Mouse (Mus musculus): ENCODE measurements around the gene Wee2. TPM values are rescaled to one million over a fixed set of nuclear protein-coding genes. Genes with fewer than 3 reads are reported as not detected.
A peak's percentile ranks its signal among the peaks of the same experiment; 100 is the strongest.

Gene Wee2
- total RNA-seq (2014; fragmentation: Nextera tagmentation) (not detected in 2 replicates), total RNA-seq (2017) (not detected in 2 replicates)

GRCm38 (mm10) chr6:40438936-40439335 lies at the start of gene Wee2:
Gene Wee2 (plus strand): TSS chr6:40439088.
- ATAC-seq (replicated peaks; ENCODE audit: poor library complexity, severe bottlenecking): no peak

GRCm38 (mm10) chr6:40390975-40391374 lies 47.9 kb upstream of the Wee2 start:
- ATAC-seq (replicated peaks; ENCODE audit: poor library complexity, severe bottlenecking): no peak

DNA sequence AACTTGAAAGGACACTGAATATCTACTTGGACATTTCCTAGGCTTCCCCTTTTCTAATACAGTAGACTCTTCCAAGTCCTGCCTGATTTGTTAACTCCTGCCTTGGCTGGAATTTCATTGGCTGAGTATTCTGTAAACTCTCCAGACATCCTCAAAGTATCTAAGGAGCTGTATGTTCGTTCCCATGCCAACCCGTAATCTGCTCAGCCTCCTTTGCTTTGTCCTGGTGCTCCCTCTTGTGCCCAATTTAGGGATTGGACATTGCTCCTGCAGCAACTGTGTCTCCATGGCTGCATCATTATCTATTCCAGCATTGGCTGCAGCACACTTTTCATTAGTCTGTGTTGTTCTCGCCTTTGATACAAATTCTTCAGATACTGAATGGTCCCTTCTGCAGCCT lies 45.7 kb upstream of the Wee2 start:
- ATAC-seq (replicated peaks; ENCODE audit: poor library complexity, severe bottlenecking): peak; percentile 83

GRCm38 (mm10) chr6:40402031-40402430 lies 36.9 kb upstream of the Wee2 start:
- no peak for ATAC-seq (replicated peaks; ENCODE audit: poor library complexity, severe bottlenecking)

DNA sequence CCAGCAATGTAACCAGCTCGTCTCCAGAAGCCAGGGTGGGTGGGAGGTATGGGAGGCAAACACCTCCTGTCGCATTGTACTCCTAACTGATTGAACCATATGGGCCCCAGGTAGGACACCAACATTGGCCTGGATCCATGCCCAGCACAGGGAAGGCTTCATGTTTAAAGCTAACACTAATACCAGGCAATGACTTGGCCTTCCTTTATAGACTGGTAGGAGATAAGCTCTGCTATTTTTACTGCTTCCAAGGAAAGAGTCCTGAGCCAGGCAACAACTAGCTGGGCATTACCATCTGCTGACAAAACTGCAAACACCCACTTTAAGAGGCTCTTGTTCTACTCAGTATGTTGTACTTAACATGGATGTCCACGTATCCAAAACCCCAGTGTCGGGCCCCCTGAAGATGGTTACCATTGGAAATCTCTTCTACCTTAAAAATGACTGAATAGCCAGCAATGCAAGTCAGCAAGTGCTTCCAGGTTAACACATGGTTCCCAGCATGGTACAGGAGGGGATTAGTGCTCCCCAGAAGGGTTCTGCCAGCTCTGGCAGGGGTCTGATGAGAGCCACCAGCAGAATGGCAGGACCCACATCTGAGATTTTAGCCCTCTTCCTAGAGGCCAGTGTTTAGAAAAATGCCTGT lies 35.1 kb upstream of the Wee2 start:
- no peak for ATAC-seq (replicated peaks; ENCODE audit: poor library complexity, severe bottlenecking)

DNA sequence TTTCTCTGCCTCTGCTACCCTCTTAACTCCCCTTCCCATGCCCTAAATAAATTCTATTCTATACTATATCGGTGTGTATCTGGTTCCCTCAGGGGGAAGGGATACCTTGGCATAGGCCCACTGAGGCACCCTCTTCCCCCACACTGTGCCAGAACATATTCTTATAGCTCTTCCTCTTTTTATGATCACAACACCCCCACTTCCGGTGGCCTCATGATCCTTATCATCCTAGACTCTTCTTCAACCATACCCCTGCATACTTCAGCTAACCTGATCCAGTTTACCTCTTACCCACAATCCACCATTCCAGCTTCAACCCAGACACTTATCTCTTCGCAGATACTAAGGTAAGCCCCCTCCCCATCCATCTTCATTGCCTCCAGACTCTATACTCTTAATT lies 27.8 kb upstream of the Wee2 start:
- ATAC-seq (replicated peaks; ENCODE audit: poor library complexity, severe bottlenecking): 0 out of 2 replicates have a peak, but pooled peaks have one; percentile 35

DNA sequence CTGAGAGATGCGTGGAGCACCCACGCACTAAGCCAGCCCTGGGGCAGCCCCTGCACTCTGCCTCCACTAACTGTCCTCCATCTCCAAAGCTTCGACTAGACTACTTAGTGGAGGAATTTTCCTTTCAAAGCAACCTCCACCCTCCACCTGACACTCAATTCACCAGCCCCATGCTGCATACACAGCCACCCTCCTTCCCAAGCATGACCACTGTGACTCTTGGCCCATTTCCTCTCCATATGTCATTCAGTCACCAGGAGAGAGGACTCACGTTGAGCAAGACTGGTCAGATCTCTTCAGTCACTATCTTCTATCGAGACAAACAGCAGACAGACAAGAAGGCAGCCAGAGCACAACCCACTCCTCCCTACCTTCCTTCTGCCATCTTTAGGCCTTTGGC lies 25.8 kb upstream of the Wee2 start:
- ATAC-seq (replicated peaks; ENCODE audit: poor library complexity, severe bottlenecking): no peak; the same call in 1 of the 2 replicates

DNA sequence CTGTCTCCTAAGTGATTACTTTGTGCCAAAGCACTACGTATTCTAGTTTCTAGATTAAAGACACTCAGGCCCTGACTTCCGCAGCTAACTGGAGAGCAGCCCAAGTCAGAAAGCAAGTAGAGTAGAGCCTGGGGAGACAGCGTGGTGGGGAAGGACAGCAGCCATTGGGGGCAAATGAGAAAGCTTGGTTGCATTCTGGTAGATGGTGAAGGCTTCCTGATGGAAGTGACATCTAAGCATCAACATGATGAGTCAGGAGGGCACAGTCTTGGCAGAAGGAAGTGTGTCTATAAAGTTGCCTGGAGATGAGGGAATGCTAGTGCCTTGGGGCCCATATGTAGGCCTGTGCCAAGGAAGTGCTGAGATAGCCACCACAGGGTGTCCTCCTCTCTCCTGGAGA lies 25.3 kb upstream of the Wee2 start:
- ATAC-seq (replicated peaks; ENCODE audit: poor library complexity, severe bottlenecking): no peak

- ATAC-seq (replicated peaks; ENCODE audit: poor library complexity, severe bottlenecking): no peak
Observed at GRCm38 (mm10) chr6:40415799-40416198, 23.1 kb upstream of the Wee2 start.

DNA sequence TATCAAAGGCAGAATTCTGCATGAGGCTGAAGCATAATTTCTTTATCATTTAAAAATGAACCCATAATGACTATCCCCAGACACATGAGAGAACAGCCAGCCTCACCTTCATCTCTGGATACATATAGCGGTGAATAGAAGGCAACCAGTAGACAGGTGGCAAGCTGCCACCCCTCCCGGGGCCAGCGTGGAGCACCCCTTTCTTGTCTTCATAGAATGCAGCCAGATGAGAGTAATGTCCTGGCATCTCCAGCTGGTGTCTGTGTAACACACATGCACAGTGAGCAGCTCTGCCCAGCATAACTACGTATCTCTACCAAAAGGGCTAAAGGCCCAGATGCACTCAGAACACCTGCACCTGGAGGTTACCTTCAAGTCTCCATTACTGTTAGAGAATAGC lies 20.5 kb upstream of the Wee2 start:
- ATAC-seq (replicated peaks; ENCODE audit: poor library complexity, severe bottlenecking): no peak

DNA sequence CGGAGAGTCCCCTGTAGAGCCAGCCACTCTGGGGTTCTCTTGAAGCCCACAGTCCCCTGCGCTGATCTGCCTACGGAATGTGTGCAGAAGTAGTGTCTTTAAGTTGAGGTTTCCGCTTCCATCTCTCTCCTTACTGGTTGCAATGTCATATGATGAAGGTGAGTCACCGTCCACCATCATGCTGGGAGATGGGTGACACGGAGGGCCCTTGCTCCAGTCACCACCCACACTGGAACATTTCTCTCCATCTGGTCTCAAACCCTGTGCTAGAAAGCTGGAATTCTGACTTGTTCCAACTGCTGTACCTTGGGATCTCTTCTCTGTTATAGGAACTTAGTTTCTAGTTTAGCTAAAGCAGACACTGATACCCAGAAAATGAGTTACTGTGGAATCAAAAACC lies 17.8 kb upstream of the Wee2 start:
- ATAC-seq (replicated peaks; ENCODE audit: poor library complexity, severe bottlenecking): no peak

DNA sequence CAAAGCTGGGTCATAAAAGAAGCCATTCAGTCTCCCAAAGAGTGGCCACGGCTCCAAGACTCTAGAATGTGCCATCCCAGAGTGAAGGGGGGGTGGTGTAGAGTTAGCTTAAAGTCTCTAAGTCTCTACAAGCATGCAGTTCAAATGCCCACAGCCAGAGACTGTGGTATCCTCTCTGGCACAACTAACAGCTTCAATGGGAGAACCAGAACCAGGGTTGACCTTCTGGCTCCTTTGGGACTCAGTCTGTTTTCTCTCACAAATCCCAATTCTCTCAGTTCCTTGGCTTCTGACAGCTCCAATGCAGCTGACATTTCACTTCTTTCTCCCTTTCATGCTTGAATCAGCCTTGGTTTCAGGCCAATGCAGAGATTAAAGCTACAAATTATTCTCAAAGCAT lies 15.9 kb upstream of the Wee2 start:
- no peak for ATAC-seq (replicated peaks; ENCODE audit: poor library complexity, severe bottlenecking)

- peak; percentile 90 for ATAC-seq (replicated peaks; ENCODE audit: poor library complexity, severe bottlenecking)
Observed at GRCm38 (mm10) chr6:40423774-40424173, 15.1 kb upstream of the Wee2 start.

- ATAC-seq (replicated peaks; ENCODE audit: poor library complexity, severe bottlenecking): no peak
Observed at GRCm38 (mm10) chr6:40427441-40427840, 11.4 kb upstream of the Wee2 start.

- no peak for ATAC-seq (replicated peaks; ENCODE audit: poor library complexity, severe bottlenecking)
Observed at GRCm38 (mm10) chr6:40428696-40429095, 10.2 kb upstream of the Wee2 start.

DNA sequence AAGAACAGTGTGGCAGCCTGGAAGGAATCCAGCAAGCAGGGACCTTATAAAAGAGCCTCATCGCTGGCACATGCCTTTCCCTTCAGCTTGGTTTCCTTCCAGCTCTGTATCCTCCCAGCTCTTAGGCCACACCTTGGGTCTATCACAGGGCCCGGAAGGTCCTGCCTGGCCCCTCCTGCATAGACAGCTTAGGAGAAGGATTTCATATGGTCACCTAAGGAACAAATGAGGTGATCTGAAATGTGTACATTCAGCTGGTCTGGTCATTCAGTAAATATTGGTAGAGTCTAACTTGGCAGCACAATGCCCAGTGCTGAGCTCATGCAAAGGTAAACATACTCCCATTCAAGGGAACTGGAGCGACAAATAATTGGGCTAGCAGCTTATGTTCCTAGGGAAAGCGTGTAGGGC lies 9.4 kb upstream of the Wee2 start:
- ATAC-seq (replicated peaks; ENCODE audit: poor library complexity, severe bottlenecking): no peak

DNA sequence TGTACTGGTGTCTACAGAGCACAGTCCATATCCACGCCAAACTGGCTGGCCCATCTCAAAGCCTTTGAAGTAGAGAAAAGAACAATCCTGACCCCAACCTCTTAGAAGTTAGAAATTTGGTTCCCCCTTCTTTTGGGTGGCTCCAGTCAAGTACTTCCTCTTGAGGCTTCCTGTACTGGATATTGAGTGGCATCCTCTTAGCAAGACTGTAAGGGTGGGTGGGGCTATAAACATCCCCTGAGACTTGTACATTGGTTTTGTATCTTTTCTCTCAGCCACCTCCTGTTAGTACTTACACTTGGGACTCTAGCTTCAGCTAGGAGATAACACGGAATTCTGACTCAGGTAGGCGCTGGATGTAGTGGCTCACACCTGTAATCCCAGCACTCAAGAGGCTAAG lies 8.6 kb upstream of the Wee2 start:
- peak; percentile 81 for ATAC-seq (replicated peaks; ENCODE audit: poor library complexity, severe bottlenecking)

- no peak for ATAC-seq (replicated peaks; ENCODE audit: poor library complexity, severe bottlenecking)
Observed at GRCm38 (mm10) chr6:40430878-40431277, 8.0 kb upstream of the Wee2 start.

DNA sequence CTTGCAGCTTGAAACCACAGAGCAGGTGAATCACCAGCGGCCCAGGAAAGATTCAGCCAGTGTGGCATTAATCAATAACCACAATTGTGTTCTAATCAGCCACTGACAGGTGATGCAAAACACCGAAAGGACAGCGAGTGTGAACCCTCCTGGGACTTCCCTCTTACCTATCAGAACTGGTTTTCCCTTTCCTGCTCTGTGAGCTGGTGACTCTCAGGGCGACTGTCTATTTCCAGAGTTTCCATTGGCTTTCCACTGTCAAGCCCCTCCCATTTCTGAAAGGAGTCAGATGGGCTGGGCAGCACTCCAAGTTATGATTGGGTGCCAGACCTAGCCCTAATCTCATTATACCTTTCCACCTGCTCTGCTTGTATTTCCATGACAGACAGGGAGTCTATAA lies 7.5 kb upstream of the Wee2 start:
- no peak for ATAC-seq (replicated peaks; ENCODE audit: poor library complexity, severe bottlenecking)

GRCm38 (mm10) chr6:40431812-40432211 lies 7.1 kb upstream of the Wee2 start:
- ATAC-seq (replicated peaks; ENCODE audit: poor library complexity, severe bottlenecking): no peak

DNA sequence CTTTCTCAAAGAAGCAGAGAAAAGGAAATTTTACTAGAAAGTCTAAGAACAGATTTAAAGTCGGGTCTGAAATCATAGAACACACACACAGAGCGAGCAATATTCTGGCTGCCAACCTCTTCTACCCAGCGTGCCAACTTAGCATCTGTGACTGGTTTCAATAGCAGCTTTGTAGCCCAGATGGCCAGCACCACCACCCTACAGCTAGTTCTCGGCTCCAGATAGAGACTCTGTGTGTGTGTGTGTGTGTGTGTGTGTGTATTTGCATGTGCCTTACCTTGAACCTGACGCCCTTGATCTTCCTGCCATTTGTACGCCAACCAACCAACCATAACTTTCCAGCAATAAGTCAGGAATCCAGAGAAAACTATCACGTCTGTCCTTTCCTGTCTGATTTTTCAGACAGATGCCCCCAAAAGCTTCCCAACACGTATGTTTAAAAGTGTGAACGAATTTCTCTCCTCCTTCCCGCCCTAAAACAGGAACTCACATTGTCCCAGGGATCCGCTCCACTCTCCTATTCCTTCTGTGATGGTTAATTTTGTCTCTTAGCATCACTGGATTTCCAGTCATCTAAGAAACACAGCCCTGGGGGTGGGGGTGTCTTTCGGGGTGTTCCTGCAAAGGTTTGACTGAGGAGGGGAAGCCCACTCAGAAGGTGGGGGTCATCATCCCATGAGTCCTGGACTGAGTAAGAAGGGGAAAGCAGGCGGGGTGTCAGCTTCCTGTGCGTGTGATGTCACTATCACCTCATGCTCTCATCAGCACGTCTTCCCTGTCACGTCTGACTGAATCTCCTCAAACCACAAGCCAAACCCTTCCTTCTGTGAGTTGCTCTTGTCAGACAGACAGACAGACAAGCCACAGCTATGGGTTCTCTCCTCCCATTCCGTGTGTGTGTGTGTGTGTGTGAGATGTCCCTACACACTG lies 6.3 kb upstream of the Wee2 start:
- ATAC-seq (replicated peaks; ENCODE audit: poor library complexity, severe bottlenecking): no peak

DNA sequence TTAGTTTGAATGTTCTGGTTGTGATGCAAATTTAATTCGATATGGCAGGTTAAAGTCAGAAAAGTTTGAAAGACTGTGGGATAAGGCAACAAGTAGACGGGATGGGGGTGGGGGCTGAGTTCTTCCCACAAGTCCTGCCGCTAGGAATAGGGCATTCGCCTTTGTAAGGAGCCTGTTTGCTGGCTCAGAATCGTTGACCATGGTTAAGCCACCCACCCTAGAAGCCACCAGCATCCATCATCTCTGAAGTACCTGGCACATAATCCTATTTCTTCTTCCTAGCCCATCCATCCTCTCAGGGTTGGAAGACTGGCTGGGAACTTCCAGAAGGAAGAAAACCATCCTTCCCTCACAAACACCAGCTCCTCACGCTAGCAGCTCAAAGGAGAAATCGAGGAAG lies 4.2 kb upstream of the Wee2 start:
- ATAC-seq (replicated peaks; ENCODE audit: poor library complexity, severe bottlenecking): no peak

Data from granulocyte monocyte progenitor cell, adult 5-6 weeks (primary cell).